Mouse (Mus musculus): ENCODE data around the gene Nrros. TPM values are rescaled to one million over a fixed set of nuclear protein-coding genes. Genes with fewer than 3 reads are reported as not detected.

The Nrros gene
- polyA plus RNA-seq, 1 experiment from 2014 or later = 13.9 TPM

DNA sequence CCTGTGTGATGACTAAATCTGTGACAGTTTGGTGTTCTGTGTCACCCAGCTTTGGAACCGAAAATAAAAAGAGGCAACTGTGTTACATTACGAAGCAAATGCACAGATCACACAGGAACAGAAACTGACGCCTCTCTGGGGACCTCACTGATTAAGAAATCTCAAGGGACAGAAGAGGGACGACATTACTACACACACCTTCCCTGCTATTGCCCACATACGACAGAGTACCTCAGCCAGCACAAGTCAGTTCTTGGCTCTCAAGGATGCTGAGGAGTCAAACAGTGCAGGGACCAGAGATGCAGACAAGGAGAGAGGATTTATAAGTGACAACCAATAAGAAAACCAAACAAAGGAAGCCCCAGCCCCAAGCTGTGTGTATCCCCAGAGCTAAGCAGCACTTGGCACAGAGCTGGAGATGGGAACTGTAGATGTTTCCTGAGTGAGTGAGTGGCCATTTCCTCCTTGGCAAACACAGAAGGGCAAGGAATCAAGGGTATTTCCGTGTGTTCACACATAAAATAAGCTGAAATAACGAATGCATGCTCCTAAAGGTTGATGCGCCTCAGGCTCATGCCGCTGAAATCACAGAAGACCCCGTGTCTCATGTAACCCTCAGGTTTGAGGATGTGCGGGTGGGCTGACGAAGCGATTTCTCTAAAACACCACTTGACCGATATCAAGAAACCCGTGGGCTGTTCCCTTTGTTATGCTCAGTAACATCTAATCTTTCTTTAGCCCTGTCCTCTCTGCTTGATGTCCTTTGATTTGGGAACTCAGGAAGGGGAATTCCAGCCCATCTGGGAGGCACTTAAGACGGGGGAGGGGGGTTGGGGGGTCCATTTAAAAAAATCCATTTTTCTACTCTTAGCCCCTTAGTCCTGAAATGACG, 40.7 kb downstream of the Nrros start:
- no peak for ATAC-seq (replicated peaks; ENCODE audit: low FRiP score, low read depth)

DNA sequence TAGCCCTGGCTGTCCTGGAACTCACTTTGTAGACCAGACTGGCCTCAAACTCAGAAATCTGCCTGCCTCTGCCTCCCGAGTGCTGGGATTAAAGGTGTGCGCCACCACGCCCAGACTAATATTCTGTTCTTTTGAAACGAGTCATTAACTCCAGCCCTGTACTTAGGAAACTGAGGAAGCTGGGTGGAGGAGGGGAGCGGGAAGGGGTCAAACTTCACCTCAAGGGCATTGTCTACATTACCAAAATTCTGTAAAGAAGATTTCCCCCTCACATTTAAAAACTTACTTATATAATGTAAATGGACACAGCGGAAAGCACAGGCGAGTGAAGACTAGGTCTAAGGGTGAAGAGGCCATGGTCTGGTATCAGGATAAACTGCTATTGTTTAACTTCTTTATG, 41.4 kb downstream of the Nrros start:
- no peak for ATAC-seq (replicated peaks; ENCODE audit: low FRiP score, low read depth)
- H3K4me3 ChIP-seq (replicated peaks; ENCODE audit: low read depth, low read length) = no peak overlapping the region
- WGBS = 87% methylated on average over 7 of the region's 7 CpGs
- H3K36me3 ChIP-seq (ENCODE audit: insufficient read depth, low read length) = no peaks in the 10 kb centered on the region
- no peak for DNase-seq (ENCODE audit: low spot score)
- no peak overlapping the region for H3K9ac ChIP-seq (ENCODE audit: low read depth, low read length)
- H3K27me3 ChIP-seq (ENCODE audit: insufficient read depth, low read length) = no peaks in the 10 kb centered on the region
- H3K27ac ChIP-seq = peak overlapping the region; percentile 54; the same call in 1 of the 2 replicates
- no peak for TF ChIP-seq CTCF (IDR thresholded peaks at IDR 0.05; ENCODE audit: low read depth)
- no peaks in the 10 kb centered on the region for H3K4me1 ChIP-seq (replicated peaks; ENCODE audit: insufficient read depth, low read length)
- H3K9me3 ChIP-seq (replicated peaks; ENCODE audit: low read length) = no peaks in the 10 kb centered on the region
- no peak overlapping the region for H3K4me2 ChIP-seq (ENCODE audit: low read length)

More for the DNA sequence above, 40.7 kb downstream of the Nrros start:
- Histone ChIP-seq H3K9ac (ENCODE audit: low read depth, low read length) (no peak overlapping the region), H3K27me3 (ENCODE audit: insufficient read depth, low read length) (no peaks in the 10 kb centered on the region), H3K4me3 (replicated peaks; ENCODE audit: low read depth, low read length) (no peak overlapping the region), H3K4me2 (ENCODE audit: low read length) (no peak overlapping the region), H3K4me1 (replicated peaks; ENCODE audit: insufficient read depth, low read length) (no peaks in the 10 kb centered on the region), H3K27ac (peak overlapping the region; percentile 62; the same call in 1 of the 2 replicates), H3K9me3 (replicated peaks; ENCODE audit: low read length) (no peaks in the 10 kb centered on the region), H3K36me3 (ENCODE audit: insufficient read depth, low read length) (no peaks in the 10 kb centered on the region)
- DNase-seq (ENCODE audit: low spot score) = peak; percentile 45
- WGBS = 53% methylated on average over 17 of the region's 17 CpGs
- TF ChIP-seq CTCF (IDR thresholded peaks at IDR 0.05; ENCODE audit: low read depth) = no peak

DNA sequence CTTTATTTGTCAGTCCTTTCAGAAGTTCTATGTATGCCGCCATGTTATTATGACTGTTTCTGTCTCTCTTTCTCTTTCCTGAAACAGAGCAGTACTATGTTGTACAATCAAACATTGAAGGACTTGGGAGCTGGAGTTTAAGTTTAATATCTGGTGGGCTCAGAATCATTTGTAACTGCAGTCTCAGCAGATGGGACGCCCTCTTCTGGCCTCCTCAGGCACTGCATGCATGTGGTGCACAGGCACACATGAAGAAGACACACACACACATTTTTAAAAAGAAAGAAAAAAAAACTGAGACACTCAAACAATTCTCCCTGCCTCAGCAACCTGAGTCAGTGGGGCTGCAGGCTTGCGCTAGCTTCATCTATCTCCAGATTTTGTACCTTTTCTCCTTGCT, 44.9 kb downstream of the Nrros start:
- H3K9ac ChIP-seq (ENCODE audit: low read depth, low read length) = no peak overlapping the region
- TF ChIP-seq CTCF (IDR thresholded peaks at IDR 0.05; ENCODE audit: low read depth) = no peak
- no peak overlapping the region for H3K4me3 ChIP-seq (replicated peaks; ENCODE audit: low read depth, low read length)
- H3K9me3 ChIP-seq (replicated peaks; ENCODE audit: low read length) = no peaks in the 10 kb centered on the region
- ATAC-seq (replicated peaks; ENCODE audit: low FRiP score, low read depth) (no peak), DNase-seq (ENCODE audit: low spot score) (no peak)
- 79% methylated on average over 3 of the region's 3 CpGs for WGBS
- H3K27me3 ChIP-seq (ENCODE audit: insufficient read depth, low read length) = no peaks in the 10 kb centered on the region
- H3K4me2 ChIP-seq (ENCODE audit: low read length) = no peak overlapping the region
- no peaks in the 10 kb centered on the region for H3K36me3 ChIP-seq (ENCODE audit: insufficient read depth, low read length)
- no peaks in the 10 kb centered on the region for H3K4me1 ChIP-seq (replicated peaks; ENCODE audit: insufficient read depth, low read length)
- no peak overlapping the region for H3K27ac ChIP-seq

DNA sequence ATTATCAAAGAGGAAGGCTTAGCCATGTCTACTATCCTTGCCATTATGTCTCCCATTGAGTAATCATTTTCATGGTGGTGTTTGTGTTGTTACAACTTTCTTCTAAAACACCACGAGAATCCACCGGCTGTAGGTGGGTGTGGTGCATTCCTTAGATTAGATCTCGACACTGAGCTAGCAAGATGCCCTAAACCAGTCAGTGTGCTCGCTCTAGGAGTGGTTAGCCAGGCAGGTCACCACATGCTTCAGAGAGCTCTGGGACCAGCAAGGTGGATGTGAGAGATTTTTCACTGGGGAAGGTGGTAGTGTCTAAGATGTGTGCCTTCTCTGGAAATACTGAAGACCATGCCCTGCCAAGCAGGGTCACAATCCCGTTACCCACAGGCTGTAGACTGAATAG, 49.2 kb downstream of the Nrros start:
- ATAC-seq (replicated peaks; ENCODE audit: low FRiP score, low read depth) = no peak
- no peak overlapping the region for H3K4me3 ChIP-seq (replicated peaks; ENCODE audit: low read depth, low read length)
- no peaks in the 10 kb centered on the region for H3K9me3 ChIP-seq (replicated peaks; ENCODE audit: low read length)
- H3K4me1 ChIP-seq (replicated peaks; ENCODE audit: insufficient read depth, low read length) = no peaks in the 10 kb centered on the region
- DNase-seq (ENCODE audit: low spot score) = no peak
- H3K9ac ChIP-seq (ENCODE audit: low read depth, low read length) = no peak overlapping the region
- WGBS = 35% methylated on average over 5 of the region's 5 CpGs
- H3K27ac ChIP-seq = no peak overlapping the region
- H3K27me3 ChIP-seq (ENCODE audit: insufficient read depth, low read length) = no peaks in the 10 kb centered on the region
- TF ChIP-seq CTCF (IDR thresholded peaks at IDR 0.05; ENCODE audit: low read depth) = no peak
- H3K36me3 ChIP-seq (ENCODE audit: insufficient read depth, low read length) = no peaks in the 10 kb centered on the region
- H3K4me2 ChIP-seq (ENCODE audit: low read length) = no peak overlapping the region

DNA sequence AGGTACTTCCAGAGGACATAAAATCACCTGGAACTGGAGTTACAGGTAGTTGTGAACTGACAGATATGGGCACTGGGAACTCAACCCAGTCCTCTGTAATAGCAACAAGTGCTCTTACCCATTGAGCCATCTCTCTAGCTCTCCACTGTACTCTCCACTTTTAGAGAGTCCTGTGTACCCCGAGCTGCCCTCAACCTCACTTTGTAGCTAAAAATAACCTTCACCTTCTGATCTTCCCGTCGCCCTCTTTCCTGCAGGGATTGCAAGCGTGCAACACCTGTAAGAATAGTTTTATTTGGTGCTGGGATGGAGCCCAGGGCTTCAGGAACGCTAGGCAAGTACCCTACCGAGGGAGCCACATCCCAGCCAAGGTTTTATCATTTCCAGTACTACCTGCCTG, 49.6 kb downstream of the Nrros start:
- Histone ChIP-seq H3K27me3 (ENCODE audit: insufficient read depth, low read length) (no peaks in the 10 kb centered on the region), H3K4me2 (ENCODE audit: low read length) (peak overlapping the region; percentile 35; the same call in 1 of the 2 replicates)
- WGBS = 58% methylated on average over 6 of the region's 6 CpGs

DNA sequence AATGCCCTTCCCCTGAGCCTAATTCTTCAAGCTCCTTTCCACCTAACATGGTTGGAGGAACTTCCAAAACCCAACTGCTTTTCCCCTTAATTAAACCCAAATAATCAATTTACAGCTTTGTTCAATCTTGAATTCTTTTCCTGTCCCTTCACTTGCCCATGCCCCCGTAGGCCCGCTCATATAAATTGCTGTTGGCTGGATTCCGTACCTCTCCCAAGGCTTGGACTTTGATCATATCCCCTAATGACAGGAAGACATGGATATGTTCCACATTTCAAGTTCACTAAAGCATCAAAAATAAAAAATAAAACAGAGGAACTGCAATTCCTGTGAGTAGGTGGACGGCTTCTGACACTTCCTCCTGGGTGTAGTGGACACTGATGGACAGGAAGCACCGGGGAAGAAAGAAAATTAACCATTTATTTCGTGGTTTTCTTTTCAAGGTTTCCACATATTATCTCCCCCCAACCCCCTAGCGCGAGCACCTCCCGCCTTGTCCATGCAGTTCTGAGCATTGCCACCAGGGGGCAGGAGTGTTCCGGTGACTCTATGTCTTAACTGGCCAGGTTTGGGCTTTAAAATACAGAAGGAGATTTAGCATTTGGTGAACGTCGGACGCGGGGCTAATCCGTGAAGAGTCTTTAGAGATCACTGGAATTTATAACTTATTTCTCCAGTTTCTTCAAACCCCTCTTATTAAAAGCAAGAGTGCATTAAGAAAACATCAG, 50.3 kb downstream of the Nrros start:
- DNase-seq (ENCODE audit: low spot score) (peak; percentile 86), ATAC-seq (replicated peaks; ENCODE audit: low FRiP score, low read depth) (no peak)
- 8% methylated on average over 15 of the region's 15 CpGs for WGBS
- no peaks in the 10 kb centered on the region for H3K4me1 ChIP-seq (replicated peaks; ENCODE audit: insufficient read depth, low read length)
- TF ChIP-seq CTCF (IDR thresholded peaks at IDR 0.05; ENCODE audit: low read depth) = peak; percentile 98
- peak overlapping the region; percentile 35 for H3K4me2 ChIP-seq (ENCODE audit: low read length)
- no peaks in the 10 kb centered on the region for H3K36me3 ChIP-seq (ENCODE audit: insufficient read depth, low read length)
- no peak overlapping the region for H3K4me3 ChIP-seq (replicated peaks; ENCODE audit: low read depth, low read length)
- H3K27ac ChIP-seq = no peak overlapping the region
- no peaks in the 10 kb centered on the region for H3K27me3 ChIP-seq (ENCODE audit: insufficient read depth, low read length)
- H3K9ac ChIP-seq (ENCODE audit: low read depth, low read length) = no peak overlapping the region
- no peaks in the 10 kb centered on the region for H3K9me3 ChIP-seq (replicated peaks; ENCODE audit: low read length)

More for the DNA sequence above, 49.6 kb downstream of the Nrros start:
- TF ChIP-seq CTCF (IDR thresholded peaks at IDR 0.05; ENCODE audit: low read depth) = no peak
- H3K36me3 ChIP-seq (ENCODE audit: insufficient read depth, low read length) = no peaks in the 10 kb centered on the region
- no peak overlapping the region for H3K27ac ChIP-seq
- no peaks in the 10 kb centered on the region for H3K9me3 ChIP-seq (replicated peaks; ENCODE audit: low read length)
- H3K4me1 ChIP-seq (replicated peaks; ENCODE audit: insufficient read depth, low read length) = no peaks in the 10 kb centered on the region
- DNase-seq (ENCODE audit: low spot score) = no peak
- no peak overlapping the region for H3K4me3 ChIP-seq (replicated peaks; ENCODE audit: low read depth, low read length)
- H3K9ac ChIP-seq (ENCODE audit: low read depth, low read length) = no peak overlapping the region
- no peak for ATAC-seq (replicated peaks; ENCODE audit: low FRiP score, low read depth)
